Mouse (Mus musculus) thymus, postnatal 0 days (tissue): ENCODE measurements around the gene Folr1. TPM values are rescaled to one million over a fixed set of nuclear protein-coding genes. Genes with fewer than 3 reads are reported as not detected.

Source experiments
- DNase-seq: peaks from one replicate; pipeline ENCODE4 v3.0.0-alpha.2; 2015; ENCODE audit warnings: low spot score
- polyA plus RNA-seq: library from polyadenylated mRNA; unstranded; fragments of >200 nt; fragmentation: Nextera tagmentation; extraction: Ambion mirVana; gene quantifications from 2 replicates; pipeline ENCODE4 v1.2.1, GENCODE M21; 2015

Gene Folr1
- polyA plus RNA-seq = 0.18 and 0.54 TPM in 2 replicates

DNA sequence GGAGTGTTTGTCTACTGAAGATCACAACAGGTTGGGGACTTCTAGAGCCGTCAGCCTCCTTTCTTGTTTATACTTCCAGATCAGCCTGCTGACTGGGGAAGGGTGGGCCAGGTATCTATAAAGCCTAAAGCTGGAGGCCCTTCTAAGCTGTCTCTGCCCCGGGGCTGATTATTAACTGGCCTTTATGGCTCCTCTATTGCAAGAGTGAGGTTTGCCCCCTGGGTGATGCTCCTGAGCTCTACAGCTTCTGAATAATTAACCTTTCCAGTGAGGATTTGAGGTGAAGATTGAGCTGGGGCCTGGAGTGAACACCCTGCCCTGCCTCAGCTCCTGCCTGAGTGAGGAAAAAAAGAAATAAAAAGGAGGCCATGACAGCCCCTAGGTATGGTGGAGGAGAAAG lies at the start of gene Folr1:
Folr1 (minus strand) TSS at position 160 of the 400 bp plus-strand sequence.
- DNase-seq = no peak

- peak; percentile 55 for DNase-seq
Observed at GRCm38 (mm10) chr7:101918071-101918470, 47.5 kb upstream of the Folr1 start.

DNA sequence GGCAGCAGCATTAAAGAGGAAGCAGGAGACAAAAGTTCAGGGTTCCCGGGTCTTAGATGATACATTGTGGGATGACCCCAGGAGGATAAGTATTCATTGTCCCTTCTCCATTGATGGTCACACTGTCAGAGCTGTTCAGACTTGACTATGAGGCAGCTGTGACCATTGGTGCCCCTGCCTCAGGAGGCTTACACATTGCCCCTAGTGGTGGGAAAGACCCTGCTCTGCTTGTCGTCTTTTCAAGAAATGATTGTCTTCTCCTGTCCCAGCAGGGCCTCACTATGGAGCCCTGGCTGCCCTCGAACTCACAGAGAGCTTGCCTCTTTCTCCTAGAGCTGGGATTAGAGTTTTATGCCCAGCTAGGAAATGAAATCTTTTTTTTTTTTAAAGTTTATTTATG lies 41.4 kb upstream of the Folr1 start:
- DNase-seq = no peak

DNA sequence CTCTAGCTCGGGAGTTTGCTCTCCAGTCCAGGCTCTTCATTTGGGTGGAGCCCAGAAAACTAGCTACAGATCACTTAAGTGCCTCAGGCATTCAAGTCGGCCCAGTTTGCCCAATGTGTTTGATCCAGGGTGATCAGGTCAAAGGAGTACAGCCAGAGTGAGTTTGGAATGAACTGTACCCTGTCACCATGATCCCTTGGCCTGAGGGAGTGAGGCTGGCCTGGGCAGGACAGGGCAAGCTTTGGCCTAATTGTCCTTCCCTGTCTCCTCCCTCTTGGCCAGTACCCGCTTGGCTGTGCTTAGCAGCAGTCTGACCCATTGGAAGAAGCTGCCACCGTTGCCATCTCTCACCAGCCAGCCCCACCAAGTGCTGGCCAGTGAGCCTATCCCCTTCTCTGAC lies 39.5 kb upstream of the Folr1 start:
- no peak for DNase-seq

- DNase-seq = no peak
Observed at GRCm38 (mm10) chr7:101908367-101908766, 37.8 kb upstream of the Folr1 start.

DNA sequence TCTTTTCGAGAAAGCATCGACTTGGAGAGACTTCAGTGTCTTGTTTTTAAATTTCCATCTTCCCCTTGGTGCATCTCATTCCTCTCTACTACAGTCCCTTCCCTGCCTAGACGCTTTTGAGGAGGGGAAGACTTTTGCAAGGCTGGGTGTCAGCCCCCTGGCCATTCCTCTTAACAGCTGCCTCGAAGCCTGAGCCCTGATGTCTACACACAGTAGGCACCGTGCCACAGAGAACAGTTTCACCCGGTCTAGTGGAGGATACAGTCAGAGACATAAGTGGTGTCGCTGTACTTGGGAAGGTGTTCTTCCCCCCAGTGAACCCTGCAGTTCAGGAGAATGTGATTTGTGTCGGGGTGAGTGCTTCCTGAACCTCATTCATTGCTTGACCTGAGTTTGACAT lies 36.1 kb upstream of the Folr1 start:
- DNase-seq = no peak

- no peak for DNase-seq
Observed at GRCm38 (mm10) chr7:101906287-101906681, 35.7 kb upstream of the Folr1 start, which contains the start of gene Tomt. TSS of gene Tomt (minus strand) at chr7:101906359.

GRCm38 (mm10) chr7:101905561-101906286 lies 35.1 kb upstream of the Folr1 start, which contains the start of gene Lamtor1:
TSS of gene Lamtor1 (plus strand) at chr7:101905904.
- peak; percentile 97 for DNase-seq

DNA sequence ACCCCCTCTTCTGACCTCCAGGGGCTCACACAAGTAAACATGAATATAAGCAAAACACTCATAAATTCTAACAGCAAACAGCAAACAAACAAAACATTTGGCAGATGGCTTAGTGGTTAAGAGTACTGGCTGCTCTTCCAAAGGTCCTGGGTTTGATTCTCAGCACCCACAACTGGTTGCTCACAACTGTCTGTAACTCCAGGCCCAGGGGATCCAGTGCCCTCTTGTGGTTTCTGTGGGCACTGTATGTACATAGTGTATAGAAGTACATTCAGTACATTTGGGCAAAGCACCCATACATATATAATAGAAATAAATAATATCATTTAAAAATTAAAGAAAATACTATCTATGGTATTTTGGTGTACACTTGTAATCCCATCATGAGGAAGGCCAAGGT lies 32.3 kb upstream of the Folr1 start:
- no peak for DNase-seq

GRCm38 (mm10) chr7:101901969-101902368 lies 31.4 kb upstream of the Folr1 start:
- no peak for DNase-seq

DNA sequence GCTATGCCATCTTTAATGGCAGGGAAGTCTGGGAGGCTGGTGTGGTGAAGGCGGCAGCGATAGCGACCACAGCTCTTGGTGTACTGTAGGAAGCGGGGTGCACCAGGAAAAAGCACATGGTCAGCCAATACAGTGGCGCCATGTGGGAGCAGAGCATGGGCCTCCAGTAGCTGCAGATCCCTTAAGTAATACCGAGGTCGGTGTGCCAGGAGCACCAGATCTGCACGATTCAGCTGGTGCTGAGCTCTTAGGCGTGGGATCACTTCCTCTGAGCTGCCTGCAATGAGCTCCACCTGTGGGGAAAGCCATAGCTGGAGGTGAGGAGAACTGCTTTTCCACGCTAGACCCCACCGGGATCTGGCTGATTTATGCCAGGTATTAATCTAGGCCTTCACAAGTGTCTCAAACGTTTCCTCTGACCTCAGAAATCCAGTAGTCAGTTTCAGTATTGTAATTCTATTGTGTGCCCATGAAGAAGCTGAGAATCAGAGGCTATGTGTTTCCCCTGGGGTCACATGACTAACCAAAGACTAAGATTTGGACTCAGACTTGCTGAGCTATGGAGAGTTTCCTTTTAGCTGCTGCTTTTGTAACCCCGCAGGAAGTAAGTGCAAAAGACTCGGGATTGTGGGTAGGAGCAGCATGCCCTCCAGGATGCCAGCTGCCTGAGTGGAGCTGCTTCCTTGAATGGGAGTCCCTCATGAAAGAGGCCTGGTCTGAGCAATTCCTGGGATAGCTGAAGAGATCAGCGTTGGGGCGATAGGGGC lies 29.9 kb upstream of the Folr1 start:
- no peak for DNase-seq

DNA sequence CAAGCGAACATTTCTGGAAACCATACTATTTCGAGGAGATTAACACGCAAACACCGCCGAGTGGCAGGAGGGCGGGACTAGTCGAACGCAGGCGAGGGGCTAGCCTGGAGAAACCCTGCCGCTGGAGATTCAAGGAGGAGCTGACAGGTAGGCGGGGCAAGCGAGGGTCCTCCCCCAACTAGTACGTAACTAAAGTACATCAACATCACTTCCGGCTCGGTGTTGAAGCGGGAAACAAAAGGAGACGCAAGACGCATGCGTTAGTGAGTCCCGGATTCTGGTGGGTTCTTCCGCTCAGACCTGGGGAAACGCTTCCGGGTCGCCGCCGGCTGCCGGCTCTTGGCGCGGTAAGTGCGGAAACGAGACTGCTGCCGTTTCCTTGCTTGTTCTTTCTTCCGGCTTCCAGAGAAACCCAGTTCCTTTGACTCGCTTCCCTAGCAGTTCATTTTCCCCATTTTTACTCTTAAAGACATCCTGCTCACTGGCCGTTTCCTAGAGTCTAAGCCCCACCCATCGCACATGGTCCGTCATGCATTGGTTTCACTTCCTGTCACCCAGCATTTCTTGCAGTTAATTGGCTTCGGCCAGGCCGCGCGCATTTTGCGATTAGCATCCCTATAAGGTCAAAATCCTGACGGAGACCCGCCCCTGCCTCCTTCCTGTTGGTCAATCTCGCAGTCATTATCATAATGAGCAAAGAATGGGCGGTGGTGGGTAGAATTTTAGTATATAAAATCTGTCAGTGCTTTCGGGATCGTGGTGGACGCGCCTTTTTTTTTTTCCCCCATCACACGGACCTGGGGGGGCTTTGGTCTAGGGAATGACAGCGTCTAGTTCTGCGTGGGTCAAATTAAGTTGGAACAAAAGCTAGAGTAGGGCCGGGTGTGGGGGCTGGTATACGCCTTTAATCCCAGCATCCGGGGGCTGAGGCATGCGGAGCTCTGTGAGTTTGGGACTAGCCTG lies 25.8 kb upstream of the Folr1 start:
- DNase-seq = peak; percentile 98

- DNase-seq = no peak
Observed at GRCm38 (mm10) chr7:101895695-101896094, 25.1 kb upstream of the Folr1 start.

DNA sequence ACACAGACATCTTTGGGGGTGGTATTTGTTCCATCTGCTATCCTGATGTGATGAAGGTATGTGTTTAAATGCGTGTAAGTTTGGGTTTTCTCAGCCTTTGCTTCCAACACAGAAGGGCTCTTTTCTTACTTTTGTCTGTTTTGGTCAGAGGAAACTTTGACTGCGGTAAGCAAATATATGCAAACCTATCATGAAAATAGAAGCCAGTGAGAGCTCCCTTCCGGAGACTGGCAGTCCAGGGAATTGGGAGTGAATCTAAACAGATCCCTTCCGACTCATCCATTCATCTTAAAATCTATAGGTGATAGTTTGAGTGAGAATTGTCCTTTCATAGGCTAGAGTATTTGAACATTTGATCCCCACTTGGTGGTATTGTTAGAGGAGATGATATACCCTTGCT lies 17.9 kb upstream of the Folr1 start:
- DNase-seq = no peak

DNA sequence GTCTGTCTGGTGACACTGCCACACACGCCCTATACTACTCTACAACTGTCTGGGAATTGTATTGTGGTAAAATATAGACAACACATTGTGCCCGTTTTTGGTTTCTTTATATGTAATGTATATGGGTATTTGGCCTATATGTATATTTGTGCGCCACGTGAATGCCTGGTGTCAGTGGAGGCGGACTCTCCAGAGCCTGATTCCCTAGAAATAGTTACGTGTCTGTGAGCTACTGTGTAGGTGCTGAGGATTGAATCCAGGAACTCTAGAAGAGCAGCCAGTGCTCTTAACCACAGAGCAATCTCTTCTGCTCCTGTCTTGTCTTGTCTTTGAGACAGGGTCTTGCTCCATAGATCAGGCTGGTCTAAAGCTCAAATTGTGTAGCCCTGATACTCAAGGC lies 15.7 kb upstream of the Folr1 start:
- DNase-seq = no peak

GRCm38 (mm10) chr7:101884160-101884559 lies 13.6 kb upstream of the Folr1 start:
- DNase-seq = no peak

- no peak for DNase-seq
Observed at GRCm38 (mm10) chr7:101882413-101883154, 12.0 kb upstream of the Folr1 start.

GRCm38 (mm10) chr7:101880855-101881254 lies 10.3 kb upstream of the Folr1 start:
- no peak for DNase-seq

- no peak for DNase-seq
Observed at GRCm38 (mm10) chr7:101875978-101876377, 5.4 kb upstream of the Folr1 start.

DNA sequence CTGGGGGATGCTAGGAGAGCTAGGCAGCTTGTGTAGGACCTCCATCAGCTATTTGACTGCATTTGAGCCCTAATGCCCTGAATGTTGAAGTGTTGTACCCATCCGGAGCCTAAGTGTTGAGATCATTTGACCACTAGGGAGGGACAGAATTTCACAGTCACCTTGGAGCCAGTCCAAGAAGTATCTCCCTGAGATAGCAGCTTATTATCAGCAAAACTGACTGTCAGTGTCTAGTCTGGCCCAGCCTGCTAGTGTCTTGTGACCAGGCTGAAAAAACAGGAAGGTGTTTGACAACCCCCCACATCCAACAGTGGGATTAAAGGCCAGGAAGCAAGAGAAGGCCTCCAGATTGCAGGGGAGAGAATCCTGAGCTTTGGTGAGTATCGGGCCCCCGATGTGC lies 708 bp upstream of the Folr1 start:
- no peak for DNase-seq

DNA sequence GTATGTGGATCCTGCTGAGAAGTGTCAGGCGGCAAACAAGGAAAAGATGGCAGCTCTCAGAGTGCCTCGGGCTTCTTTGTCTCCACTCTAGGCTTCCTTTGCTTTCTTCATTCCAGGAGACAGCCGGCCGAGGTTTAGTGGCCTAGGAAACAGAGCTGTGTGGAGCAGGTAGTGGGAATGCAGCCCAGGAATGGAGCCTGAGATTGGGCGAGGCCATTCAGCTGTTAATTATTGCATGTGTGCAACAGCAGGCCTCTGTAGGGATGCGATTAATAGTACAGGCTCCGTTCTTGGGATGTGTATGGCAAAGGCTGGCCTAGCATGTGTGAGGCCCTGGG lies 1.5 kb downstream of the Folr1 start:
- DNase-seq = no peak
